Mouse (Mus musculus): ENCODE results near the gene Ntrk1. TPM values are rescaled to one million over a fixed set of nuclear protein-coding genes. Genes with fewer than 3 reads are reported as not detected.

Gene Ntrk1
- total RNA-seq, 2 experiments from 2014 or later: 0.14 to 0.47 TPM

DNA sequence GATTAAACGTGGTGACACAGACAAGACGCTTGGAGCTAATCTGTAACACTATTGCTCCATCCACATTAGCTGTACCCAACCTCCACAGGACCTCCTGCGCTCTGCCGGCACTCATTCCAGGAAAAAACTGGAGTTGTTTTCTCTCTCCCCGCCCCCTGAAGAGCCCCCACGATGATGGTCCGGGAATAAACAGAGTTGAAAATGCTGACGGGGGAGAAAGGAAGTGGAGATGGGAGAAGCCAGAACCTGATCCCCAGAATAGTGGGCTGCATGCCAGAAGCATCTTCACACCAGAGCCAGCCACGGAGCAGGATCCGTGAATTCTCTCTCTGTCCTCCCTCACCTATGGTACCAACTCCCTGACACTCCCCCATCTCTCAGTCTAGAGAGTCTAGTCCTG, 30.5 kb downstream of the Ntrk1 start:
- TF ChIP-seq CTCF (IDR thresholded peaks at IDR 0.05): no peak
- Histone ChIP-seq H3K27ac (peak overlapping the region; percentile 53), H3K4me3 (peak overlapping the region; percentile 21; the same call in 1 of the 2 replicates)
- no peak for DNase-seq (ENCODE audit: extremely low spot score in 1 of 2, low spot score in 2 of 2)
- intact Hi-C loops (cut with DNase I): no loop called here

DNA sequence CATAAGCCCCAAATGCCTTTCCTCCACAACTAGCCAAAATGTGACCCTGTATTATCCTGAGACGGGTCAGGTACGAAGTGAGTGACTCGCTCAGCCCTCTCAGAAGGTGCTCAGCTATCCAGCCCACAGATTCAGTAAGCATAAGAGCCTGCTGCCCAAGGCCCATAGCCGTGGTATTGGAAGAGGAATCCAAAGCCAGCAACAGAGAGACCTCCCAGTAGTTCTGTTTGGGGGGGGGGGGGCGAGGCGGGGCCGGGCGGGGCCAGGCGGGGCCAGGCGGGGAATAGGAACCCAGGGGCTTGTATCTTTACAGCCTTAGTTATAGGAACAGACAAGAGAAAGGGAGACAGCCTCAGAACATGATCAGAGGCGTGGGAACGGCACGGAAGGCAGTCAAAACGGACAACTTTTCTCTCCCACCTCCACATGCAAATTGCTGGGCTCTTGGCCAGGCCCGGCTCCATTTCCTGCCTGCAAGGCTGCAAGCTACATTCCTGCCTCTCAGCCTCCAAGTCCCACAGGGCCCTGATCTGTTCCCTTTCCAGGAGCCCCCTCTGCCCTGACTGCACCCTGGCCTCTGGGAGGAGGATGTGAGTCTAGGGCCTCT, 31.2 kb downstream of the Ntrk1 start:
- intact Hi-C loops (cut with DNase I): no loop called here
- no peak; the same call in 1 of the 2 replicates for TF ChIP-seq CTCF (IDR thresholded peaks at IDR 0.05)
- DNase-seq (ENCODE audit: extremely low spot score in 1 of 2, low spot score in 2 of 2): peak; percentile 56 to 79
- Histone ChIP-seq H3K27ac (peak overlapping the region; percentile 75), H3K4me3 (peak overlapping the region; percentile 5; the same call in 1 of the 2 replicates)

GRCm38 (mm10) chr3:87763202-87763601, 31.8 kb downstream of the Ntrk1 start:
- DNase-seq (ENCODE audit: extremely low spot score in 1 of 2, low spot score in 2 of 2): no peak
- H3K27ac ChIP-seq: peak overlapping the region; percentile 75; the same call in 1 of the 2 replicates
- intact Hi-C loops (cut with DNase I): no loop called here
- no peak overlapping the region for H3K4me3 ChIP-seq
- TF ChIP-seq CTCF (IDR thresholded peaks at IDR 0.05): no peak

DNA sequence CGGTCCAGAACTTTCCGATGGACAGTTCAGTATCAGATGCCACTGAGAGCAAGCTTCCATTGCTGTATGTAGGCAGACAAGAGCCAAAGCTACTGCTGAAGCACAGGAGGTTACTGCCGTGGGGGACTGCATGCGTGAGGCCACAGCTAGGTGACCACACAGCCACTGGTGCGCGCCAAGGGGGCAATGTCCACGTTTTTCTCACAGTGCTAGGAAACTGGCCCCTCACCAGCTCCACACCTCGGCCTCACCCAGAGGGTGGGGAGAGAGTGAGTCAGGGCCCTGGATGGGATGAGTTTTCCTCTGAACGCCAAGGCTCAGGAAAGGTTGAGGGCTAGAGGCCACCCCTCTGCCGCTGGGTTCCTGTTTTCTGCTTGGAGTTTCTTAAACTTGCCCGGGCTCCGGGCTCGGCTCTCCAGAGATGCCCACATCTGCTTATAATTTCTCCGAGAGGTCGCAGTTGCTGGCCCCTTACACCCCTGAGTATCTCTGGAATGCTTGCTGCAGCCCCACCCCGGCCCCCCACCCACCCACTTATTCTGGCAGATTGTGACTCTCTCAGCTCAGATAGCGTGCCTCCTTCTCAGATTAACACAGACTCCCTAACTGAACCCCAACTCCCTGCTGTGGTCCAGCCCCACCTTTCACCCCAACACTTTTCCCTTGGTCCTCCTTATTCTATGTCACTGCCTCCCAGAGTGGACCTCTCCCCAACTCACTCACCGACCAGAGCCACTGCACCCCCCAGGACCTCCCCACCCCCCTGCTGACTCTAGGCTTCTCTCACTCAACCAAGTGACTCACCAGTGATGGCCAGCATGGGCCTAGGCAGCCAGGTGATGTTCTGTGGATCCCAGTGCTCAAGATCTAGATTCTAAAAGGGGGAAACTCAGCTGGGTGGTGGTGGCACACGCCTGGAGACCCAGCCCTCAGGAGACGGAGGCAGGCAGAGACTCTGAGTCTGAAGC, 33.3 kb downstream of the Ntrk1 start:
- Histone ChIP-seq H3K27ac (no peak overlapping the region), H3K4me3 (no peak overlapping the region)
- TF ChIP-seq CTCF (IDR thresholded peaks at IDR 0.05): no peak
- no peak for DNase-seq (ENCODE audit: extremely low spot score in 1 of 2, low spot score in 2 of 2)
- intact Hi-C loops (cut with DNase I): no loop called here

- TF ChIP-seq CTCF (IDR thresholded peaks at IDR 0.05): no peak
- intact Hi-C loops (cut with DNase I): no loop called here
- no peak for DNase-seq (ENCODE audit: extremely low spot score in 1 of 2, low spot score in 2 of 2)
- Histone ChIP-seq H3K4me3 (no peak overlapping the region), H3K27ac (no peak overlapping the region)
Measured at GRCm38 (mm10) chr3:87758641-87759040, 36.3 kb downstream of the Ntrk1 start.

GRCm38 (mm10) chr3:87756488-87756887, 38.5 kb downstream of the Ntrk1 start:
- DNase-seq (ENCODE audit: extremely low spot score in 1 of 2, low spot score in 2 of 2): no peak
- no peak overlapping the region for H3K27ac ChIP-seq
- no peak for TF ChIP-seq CTCF (IDR thresholded peaks at IDR 0.05)
- H3K4me3 ChIP-seq: no peak overlapping the region; the same call in 1 of the 2 replicates
- intact Hi-C loops (cut with DNase I): loop anchor here (1.0 kb wide), 1 partner anchor 60 kb away; no protein-coding TSS in a partner anchor

GRCm38 (mm10) chr3:87755964-87756363, 39.0 kb downstream of the Ntrk1 start:
- intact Hi-C loops (cut with DNase I): loop anchor here (1.0 kb wide), 1 partner anchor 60 kb away; no protein-coding TSS in a partner anchor
- peak; percentile 98 for TF ChIP-seq CTCF (IDR thresholded peaks at IDR 0.05)

GRCm38 (mm10) chr3:87753829-87754228, 41.1 kb downstream of the Ntrk1 start:
- TF ChIP-seq CTCF (IDR thresholded peaks at IDR 0.05): no peak
- DNase-seq (ENCODE audit: extremely low spot score in 1 of 2, low spot score in 2 of 2): no peak
- intact Hi-C loops (cut with DNase I): no loop called here
- Histone ChIP-seq H3K4me3 (no peak overlapping the region), H3K27ac (no peak overlapping the region)

More at GRCm38 (mm10) chr3:87755964-87756363, 39.0 kb downstream of the Ntrk1 start:
- peak; percentile 79 to 92 for DNase-seq (ENCODE audit: extremely low spot score in 1 of 2, low spot score in 2 of 2)
- Histone ChIP-seq H3K4me3 (peak overlapping the region; percentile 4; the same call in 1 of the 2 replicates), H3K27ac (no peak overlapping the region)

GRCm38 (mm10) chr3:87752567-87752966, 42.4 kb downstream of the Ntrk1 start:
- DNase-seq (ENCODE audit: extremely low spot score in 1 of 2, low spot score in 2 of 2): no peak
- intact Hi-C loops (cut with DNase I): no loop called here
- Histone ChIP-seq H3K27ac (no peak overlapping the region), H3K4me3 (no peak overlapping the region)
- TF ChIP-seq CTCF (IDR thresholded peaks at IDR 0.05): no peak

- intact Hi-C loops (cut with DNase I): no loop called here
- H3K27ac ChIP-seq: no peak overlapping the region
- DNase-seq (ENCODE audit: extremely low spot score in 1 of 2, low spot score in 2 of 2): no peak
Measured at GRCm38 (mm10) chr3:87749977-87750376, 45.0 kb downstream of the Ntrk1 start.

GRCm38 (mm10) chr3:87749036-87749435, 45.9 kb downstream of the Ntrk1 start:
- H3K27ac ChIP-seq: no peak overlapping the region
- TF ChIP-seq CTCF (IDR thresholded peaks at IDR 0.05): peak; percentile 76
- no peak overlapping the region for H3K4me3 ChIP-seq
- DNase-seq (ENCODE audit: extremely low spot score in 1 of 2, low spot score in 2 of 2): peak; percentile 40 to 67
- intact Hi-C loops (cut with DNase I): no loop called here

More at GRCm38 (mm10) chr3:87749977-87750376, 45.0 kb downstream of the Ntrk1 start:
- TF ChIP-seq CTCF (IDR thresholded peaks at IDR 0.05): no peak
- H3K4me3 ChIP-seq: no peak overlapping the region

- intact Hi-C loops (cut with DNase I): no loop called here
- no peak for TF ChIP-seq CTCF (IDR thresholded peaks at IDR 0.05)
- no peak for DNase-seq (ENCODE audit: extremely low spot score in 1 of 2, low spot score in 2 of 2)
- Histone ChIP-seq H3K4me3 (no peak within 1 kb of the TSS), H3K27ac (no peak within 1 kb of the TSS)
Measured at GRCm38 (mm10) chr3:87748431-87748830, 46.5 kb downstream of the Ntrk1 start, which contains the start of gene Lrrc71. TSS of gene Lrrc71 (minus strand) at chr3:87748625.
